14 mouse cellular contexts compared by ENCODE assay signal in the genomic region with DNA sequence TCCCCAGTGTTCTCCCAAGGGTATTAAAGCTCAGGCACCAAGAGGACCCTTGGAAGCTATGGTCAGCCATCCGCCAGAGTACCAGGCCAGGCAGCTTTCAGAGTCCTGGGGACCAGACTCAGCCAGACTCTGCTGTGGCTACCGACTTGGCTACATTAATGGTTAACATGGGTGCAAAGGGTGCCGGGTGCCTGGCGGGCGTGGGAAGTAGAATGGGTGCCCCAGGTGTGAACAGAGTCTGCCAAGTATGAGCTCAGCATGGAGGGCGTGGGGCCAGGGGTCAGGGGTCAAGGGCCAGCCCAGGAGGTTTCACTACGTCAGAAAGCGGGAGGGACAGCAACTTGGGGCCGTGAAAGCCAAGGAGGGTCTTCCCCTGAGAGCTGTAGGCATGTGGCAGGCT. TPM values are rescaled to one million over a fixed set of nuclear protein-coding genes. Genes with fewer than 3 reads are reported as not detected.
DNase-seq lines count a peak whose midpoint lies in the region; ATAC-seq lines count a peak whose summit lies in the region.
"Had no signal": no experiment of that assay in that cellular context is flagged by ENCODE, and none has a peak within 500 bp of the region (broad histone marks: within the 10 kb centered on the region; RNA-seq: fewer than 3 reads in every experiment).

No protein-coding gene starts in this region.

- H3K9ac ChIP-seq in midbrain, embryonic 11.5 days (ENCODE audit: low read length) = no peak overlapping the region
- H3K9ac ChIP-seq in midbrain, embryonic 15.5 days = no peak overlapping the region
- H3K9ac ChIP-seq in liver, embryonic 15.5 days = no peak overlapping the region
- no peak overlapping the region for H3K9ac ChIP-seq in forebrain, embryonic 11.5 days (ENCODE audit: low read length)
- H3K9ac ChIP-seq: limb, embryonic 13.5 days had no signal

- H3K4me2 ChIP-seq in midbrain, embryonic 11.5 days = no peak overlapping the region
- H3K4me2 ChIP-seq in midbrain, embryonic 15.5 days = no peak overlapping the region
- no peak overlapping the region for H3K4me2 ChIP-seq in liver, embryonic 15.5 days
- no peak overlapping the region for H3K4me2 ChIP-seq in forebrain, embryonic 11.5 days (ENCODE audit: low read depth, low read length, severe bottlenecking)
- H3K4me2 ChIP-seq: limb, embryonic 13.5 days had no signal

- H3K27me3 ChIP-seq in midbrain, embryonic 11.5 days (ENCODE audit: control insufficient read depth, insufficient read depth, low read length) = no peaks in the 10 kb centered on the region
- no peaks in the 10 kb centered on the region for H3K27me3 ChIP-seq in midbrain, embryonic 15.5 days (replicated peaks)
- H3K27me3 ChIP-seq in liver, embryonic 15.5 days = no peaks in the 10 kb centered on the region; the same call in 1 of the 2 replicates
- H3K27me3 ChIP-seq in forebrain, embryonic 11.5 days (ENCODE audit: control insufficient read depth, insufficient read depth, low read length) = no peaks in the 10 kb centered on the region
- H3K27me3 ChIP-seq: limb, embryonic 13.5 days had no signal

- H3K4me3 ChIP-seq in midbrain, embryonic 11.5 days (ENCODE audit: low read depth, low read length) = no peak overlapping the region
- no peak overlapping the region for H3K4me3 ChIP-seq in midbrain, embryonic 15.5 days
- no peak overlapping the region for H3K4me3 ChIP-seq in liver, embryonic 15.5 days (replicated peaks)
- no peak overlapping the region for H3K4me3 ChIP-seq in forebrain, embryonic 11.5 days (ENCODE audit: low read depth, low read length)
- H3K4me3 ChIP-seq: heart, embryonic 10.5 days; limb, embryonic 13.5 days; midbrain, embryonic 10.5 days; myocyte had no signal

- no peaks in the 10 kb centered on the region for H3K4me1 ChIP-seq in midbrain, embryonic 11.5 days (ENCODE audit: control insufficient read depth, insufficient read depth, low read length)
- H3K4me1 ChIP-seq in midbrain, embryonic 15.5 days = no peaks in the 10 kb centered on the region
- no peaks in the 10 kb centered on the region; the same call in 1 of the 2 replicates for H3K4me1 ChIP-seq in liver, embryonic 15.5 days (replicated peaks)
- H3K4me1 ChIP-seq in forebrain, embryonic 11.5 days (replicated peaks; ENCODE audit: control insufficient read depth, insufficient read depth, low read length) = no peaks in the 10 kb centered on the region

- H3K9me3 ChIP-seq in midbrain, embryonic 11.5 days (ENCODE audit: control insufficient read depth, low read length) = no peaks in the 10 kb centered on the region
- H3K9me3 ChIP-seq in midbrain, embryonic 15.5 days = no peaks in the 10 kb centered on the region
- H3K9me3 ChIP-seq in liver, embryonic 15.5 days (replicated peaks) = no peaks in the 10 kb centered on the region
- H3K9me3 ChIP-seq in forebrain, embryonic 11.5 days (ENCODE audit: control insufficient read depth, low read length) = no peaks in the 10 kb centered on the region
- H3K9me3 ChIP-seq: heart, embryonic 10.5 days; limb, embryonic 13.5 days; midbrain, embryonic 10.5 days had no signal

- no peaks in the 10 kb centered on the region for H3K36me3 ChIP-seq in midbrain, embryonic 11.5 days (ENCODE audit: control insufficient read depth, insufficient read depth, low read length)
- no peaks in the 10 kb centered on the region for H3K36me3 ChIP-seq in midbrain, embryonic 15.5 days (replicated peaks)
- H3K36me3 ChIP-seq in liver, embryonic 15.5 days (replicated peaks) = no peaks in the 10 kb centered on the region
- H3K36me3 ChIP-seq in forebrain, embryonic 11.5 days (ENCODE audit: control insufficient read depth, insufficient read depth, low read length) = no peaks in the 10 kb centered on the region

- no peak overlapping the region for H3K27ac ChIP-seq in midbrain, embryonic 11.5 days (ENCODE audit: low read depth, low read length)
- H3K27ac ChIP-seq in midbrain, embryonic 15.5 days = no peak overlapping the region
- H3K27ac ChIP-seq in liver, embryonic 15.5 days (replicated peaks) = no peak overlapping the region
- no peak overlapping the region for H3K27ac ChIP-seq in forebrain, embryonic 11.5 days (ENCODE audit: low read depth, low read length)
- H3K27ac ChIP-seq: heart, embryonic 10.5 days; limb, embryonic 13.5 days; midbrain, embryonic 10.5 days had no signal

- no peak for ATAC-seq in midbrain, embryonic 11.5 days (ENCODE audit: low FRiP score)
- ATAC-seq in midbrain, embryonic 15.5 days (replicated peaks) = no peak
- peak; percentile 49; the same call in 1 of the 2 replicates for ATAC-seq in liver, embryonic 15.5 days (ENCODE audit: insufficient read depth)
- ATAC-seq in forebrain, embryonic 11.5 days (replicated peaks; ENCODE audit: low FRiP score) = no peak

- WGBS in midbrain, embryonic 11.5 days = 79% methylated on average over 9 of the region's 9 CpGs
- WGBS in midbrain, embryonic 15.5 days = 81% methylated on average over 9 of the region's 9 CpGs
- 67% methylated on average over 9 of the region's 9 CpGs for WGBS in liver, embryonic 15.5 days (ENCODE audit: insufficient replicate concordance)
- WGBS in forebrain, embryonic 11.5 days = 92% methylated on average over 9 of the region's 9 CpGs

- DNase-seq in midbrain, embryonic 11.5 days (ENCODE audit: low spot score, missing footprints) = peak; percentile 75
- DNase-seq in kidney, postnatal 10 days = peak; percentile 81
- DNase-seq in forebrain, embryonic 11.5 days (ENCODE audit: low spot score) = no peak
- no peak for DNase-seq in layer of hippocampus, adult 9-10 months (ENCODE audit: low spot score)
- DNase-seq in thymus, postnatal 10 days (ENCODE audit: low spot score in 2 of 2) = no peak
- DNase-seq: cerebellum, postnatal 36 days; gastrocnemius, postnatal 10 days; lung, postnatal 14 days had no signal

RNA-seq across cellular contexts. Expression of gene Pdgfa, which starts 16.6 kb away (rescaled TPM):
- 3.3 and 3.9 TPM in 2 replicates for polyA plus RNA-seq in midbrain, embryonic 11.5 days (2014; fragmentation: Nextera tagmentation; extraction: Ambion mirVana)
- 22.5 and 23.6 TPM in 2 replicates for polyA plus RNA-seq in midbrain, embryonic 15.5 days (2015; fragmentation: Nextera tagmentation; extraction: Ambion mirVana)
- 1.6 and 3.0 TPM in 2 replicates for polyA plus RNA-seq in liver, embryonic 15.5 days (2015; fragmentation: Nextera tagmentation; extraction: Ambion mirVana)
- 8.8 and 9.4 TPM in 2 replicates for polyA plus RNA-seq in forebrain, embryonic 11.5 days (2014; fragmentation: Nextera tagmentation; extraction: Ambion mirVana)

Comparison
In these comparisons a context has a peak if more than half of its experiments do, and no peak if none do; other contexts are left out.
1. DNase-seq: peak in midbrain, embryonic 11.5 days (single experiment) and kidney, postnatal 10 days (single experiment); none in forebrain, embryonic 11.5 days (single experiment), layer of hippocampus, adult 9-10 months (single experiment) and thymus, postnatal 10 days (0 of 2).